Mouse (Mus musculus): ENCODE data around the gene Rbm26.

Gene Rbm26

DNA sequence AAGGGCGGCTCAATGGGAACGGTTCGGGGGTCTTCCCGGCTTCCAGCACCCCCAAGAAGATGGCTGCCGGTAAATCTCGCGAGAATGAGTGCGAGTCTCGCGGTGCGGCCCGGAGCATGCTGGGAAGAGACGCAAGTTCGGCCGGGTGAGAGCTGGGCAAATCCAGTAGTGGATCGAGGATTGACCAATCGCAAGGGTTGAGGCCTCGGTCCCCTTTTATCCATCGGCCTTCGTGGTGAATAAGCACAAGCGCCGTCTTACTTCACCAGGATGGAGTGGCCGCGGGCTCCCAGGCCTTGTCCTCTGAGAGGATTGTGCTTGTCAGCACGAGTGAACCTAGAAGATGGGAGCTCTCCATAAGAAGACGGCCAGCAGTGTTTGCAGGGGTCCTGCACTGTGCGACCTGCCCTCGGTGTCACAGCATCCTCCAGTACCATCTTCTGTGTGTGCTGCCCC lies at the start of gene Rbm26:
TSS of gene Rbm26 (minus strand) at position 90 of the 456 bp plus-strand sequence.
- DNase-seq = peak; percentile 98

DNA sequence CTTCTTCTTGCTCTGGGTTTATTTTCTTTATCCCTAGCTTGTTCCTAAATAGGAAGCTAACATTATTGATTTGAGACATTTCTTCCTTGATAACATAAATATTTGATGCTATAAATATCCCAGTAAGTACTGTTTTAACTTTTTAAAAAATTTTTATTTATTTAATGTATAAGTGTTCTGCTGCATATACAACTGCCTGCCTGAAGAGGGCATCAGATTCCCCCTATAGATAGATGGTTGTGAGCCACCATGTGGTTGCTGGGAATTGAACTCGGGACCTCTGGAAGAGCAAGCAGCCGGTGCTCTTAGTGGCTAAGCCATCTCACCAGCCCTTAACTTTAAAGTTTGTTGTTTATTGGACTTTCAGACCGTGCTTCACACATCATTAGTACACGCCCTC lies 48.7 kb upstream of the Rbm26 start:
- DNase-seq = no peak

DNA sequence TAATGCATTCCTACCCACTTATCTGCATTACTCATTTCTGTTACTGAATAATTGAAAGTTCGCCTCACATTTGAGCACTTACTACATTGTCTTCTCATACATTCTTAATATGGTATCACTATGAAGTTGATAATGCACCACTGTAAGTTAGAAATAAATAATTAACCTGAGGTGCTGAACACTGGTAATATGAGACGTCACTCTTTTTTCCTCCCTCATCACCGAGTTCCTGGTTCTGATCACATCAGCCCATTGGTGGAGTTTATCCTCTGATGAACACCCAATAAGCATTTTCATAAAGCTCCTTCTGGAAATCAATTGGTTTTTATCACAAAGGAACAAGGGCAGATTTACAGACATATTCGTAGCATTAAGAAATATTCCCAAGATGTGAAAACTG lies 45.1 kb upstream of the Rbm26 start:
- DNase-seq = no peak

DNA sequence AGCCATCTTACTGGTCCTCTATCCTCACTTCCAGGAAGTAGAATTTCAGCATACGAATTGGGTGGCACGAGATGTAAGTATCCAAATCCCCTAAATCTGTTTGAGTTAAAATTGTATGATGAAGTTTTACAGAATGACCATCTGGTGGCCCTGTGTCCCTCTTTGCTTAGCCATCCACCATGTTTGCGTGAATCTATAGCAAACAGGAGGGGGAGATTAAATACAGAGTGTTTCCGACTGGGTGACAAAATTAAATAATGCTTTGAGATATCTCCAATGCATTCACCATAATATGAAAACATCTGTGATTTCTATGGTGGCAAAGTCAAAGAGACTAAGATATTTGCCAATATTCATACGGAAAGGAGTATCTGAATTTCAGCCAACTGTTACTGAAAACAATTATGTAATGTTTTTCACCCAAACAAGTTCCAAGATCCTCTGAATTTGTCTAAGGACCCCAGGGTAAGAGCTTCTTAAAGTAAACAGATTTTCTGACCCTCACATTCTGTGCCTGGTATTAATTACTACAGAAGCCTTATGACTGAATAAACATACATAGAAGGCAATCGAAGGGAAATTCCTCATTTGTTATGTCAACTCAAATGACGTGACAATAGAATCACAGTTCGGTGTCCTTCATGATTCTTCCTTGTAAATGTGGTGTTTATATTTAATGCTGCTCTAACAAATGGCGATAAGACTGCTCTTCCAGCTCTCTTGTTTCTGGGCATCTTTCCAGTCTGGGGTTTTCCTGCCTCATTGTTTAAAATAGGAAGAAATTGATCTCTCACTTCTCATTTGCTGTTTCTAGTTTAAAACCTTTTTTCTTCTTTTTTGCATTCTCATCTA lies 42.6 kb upstream of the Rbm26 start:
- DNase-seq = no peak

DNA sequence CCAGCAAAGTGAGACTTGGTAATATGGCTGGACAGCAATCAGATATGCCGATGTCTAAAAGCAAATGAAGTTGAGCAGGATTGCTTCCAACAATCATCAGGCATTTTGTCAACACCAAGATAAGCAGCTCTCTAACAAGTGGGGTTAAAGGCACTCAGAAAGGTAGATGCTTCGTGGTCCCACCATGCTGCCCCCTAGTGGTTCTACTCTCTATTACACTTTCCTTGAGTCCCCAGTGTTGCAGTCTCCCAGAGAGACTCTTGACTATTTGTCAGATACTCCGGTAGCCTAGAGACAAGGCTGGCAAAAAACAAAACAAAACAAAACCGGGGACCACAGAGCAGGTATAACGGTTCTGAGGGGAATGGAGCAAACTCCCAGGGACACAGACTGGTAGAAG lies 21.3 kb upstream of the Rbm26 start:
- DNase-seq = peak; percentile 13

DNA sequence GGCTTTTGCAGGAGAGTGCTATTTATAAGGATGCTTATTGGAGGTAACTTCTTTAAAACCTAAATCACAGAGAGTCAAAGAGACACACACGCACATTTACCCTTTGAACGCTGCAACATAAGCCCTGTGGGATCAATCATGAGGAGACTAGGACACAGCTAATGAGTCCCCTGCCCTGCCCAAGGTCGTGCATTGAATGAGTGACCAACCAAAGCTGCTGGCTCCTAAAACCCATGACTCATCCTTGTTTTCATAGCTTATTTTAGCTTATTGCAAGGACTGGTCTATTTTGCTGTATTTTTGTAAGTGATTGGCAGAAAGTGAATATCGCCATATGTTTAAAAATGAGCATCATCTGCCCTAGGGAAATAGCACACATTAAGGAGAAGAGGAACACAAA lies 17.6 kb upstream of the Rbm26 start:
- no peak for DNase-seq

DNA sequence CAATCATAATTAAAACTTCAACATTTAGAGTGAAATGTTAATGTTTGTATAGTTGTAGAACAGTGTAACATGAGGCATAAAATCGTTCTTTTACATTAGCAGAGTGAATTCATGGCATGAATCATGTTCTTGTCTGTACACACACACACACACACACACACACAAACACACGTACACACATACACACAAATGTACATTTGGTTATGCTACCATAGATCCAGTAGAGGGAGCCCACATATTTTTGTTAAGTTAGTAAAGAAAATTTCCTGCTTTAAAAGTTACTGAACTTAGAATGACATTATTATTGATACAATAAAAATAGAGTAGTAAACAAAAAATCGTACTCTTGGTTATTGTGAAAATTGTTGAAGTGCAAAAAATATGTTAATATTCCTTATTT lies 7.7 kb upstream of the Rbm26 start:
- no peak for DNase-seq

DNA sequence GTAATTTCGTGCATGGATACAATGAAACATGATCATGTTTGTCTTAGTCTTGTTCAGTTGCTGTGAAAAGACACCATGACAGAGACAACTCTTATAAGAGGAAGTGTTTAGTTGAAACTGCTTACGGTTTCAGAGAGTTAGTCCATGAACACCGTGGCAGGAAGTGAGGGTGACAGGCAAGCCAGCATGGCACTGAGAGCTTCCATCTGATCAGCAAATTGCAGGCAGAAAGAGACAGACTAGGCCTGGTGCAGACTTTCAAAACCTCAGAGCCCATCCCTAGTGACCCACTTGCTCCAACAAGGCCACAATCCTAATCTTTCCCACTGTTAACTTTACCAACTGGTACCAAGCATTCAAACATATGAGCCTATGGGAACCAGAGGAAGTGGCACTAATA lies 5.7 kb upstream of the Rbm26 start:
- DNase-seq = no peak

DNA sequence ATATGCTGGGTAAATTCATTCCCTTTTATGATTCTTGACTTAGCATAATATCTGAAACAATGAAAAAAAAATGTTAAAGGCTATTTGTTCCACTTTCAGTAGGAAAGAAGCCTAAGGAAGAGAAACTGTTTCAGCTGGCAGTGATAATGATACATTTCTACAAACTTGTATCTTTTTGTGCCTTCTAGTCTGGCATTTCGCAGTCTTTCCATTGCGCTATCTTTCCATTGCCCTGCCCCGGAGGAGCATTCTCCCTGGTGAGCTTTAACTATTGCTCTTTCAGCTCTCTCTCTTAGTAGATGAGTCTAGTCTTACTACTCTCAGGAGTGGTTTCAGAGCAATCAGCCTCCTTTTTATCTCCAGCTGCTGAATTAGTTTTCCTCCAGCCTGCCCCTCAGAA lies 2.6 kb upstream of the Rbm26 start:
- no peak for DNase-seq

DNA sequence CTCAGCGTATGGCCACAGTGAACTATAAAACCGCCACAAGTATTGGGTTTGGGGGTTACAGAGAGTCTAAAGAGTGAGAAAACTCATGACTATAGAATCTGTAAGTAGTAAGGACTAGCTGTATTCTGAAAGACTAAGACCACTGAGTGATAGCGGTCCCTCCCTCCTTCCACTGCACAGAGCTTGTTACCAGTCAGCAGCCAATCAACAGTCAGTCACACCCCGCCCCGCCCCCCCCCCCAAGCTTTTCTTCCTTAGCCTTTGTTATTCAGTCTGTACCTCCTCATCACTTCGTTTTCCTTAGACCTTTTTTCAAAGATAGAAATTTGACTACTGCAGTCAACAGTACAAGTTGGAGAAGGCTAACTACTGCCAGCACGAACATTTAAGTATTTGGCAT lies 1.9 kb upstream of the Rbm26 start:
- DNase-seq = no peak

DNA sequence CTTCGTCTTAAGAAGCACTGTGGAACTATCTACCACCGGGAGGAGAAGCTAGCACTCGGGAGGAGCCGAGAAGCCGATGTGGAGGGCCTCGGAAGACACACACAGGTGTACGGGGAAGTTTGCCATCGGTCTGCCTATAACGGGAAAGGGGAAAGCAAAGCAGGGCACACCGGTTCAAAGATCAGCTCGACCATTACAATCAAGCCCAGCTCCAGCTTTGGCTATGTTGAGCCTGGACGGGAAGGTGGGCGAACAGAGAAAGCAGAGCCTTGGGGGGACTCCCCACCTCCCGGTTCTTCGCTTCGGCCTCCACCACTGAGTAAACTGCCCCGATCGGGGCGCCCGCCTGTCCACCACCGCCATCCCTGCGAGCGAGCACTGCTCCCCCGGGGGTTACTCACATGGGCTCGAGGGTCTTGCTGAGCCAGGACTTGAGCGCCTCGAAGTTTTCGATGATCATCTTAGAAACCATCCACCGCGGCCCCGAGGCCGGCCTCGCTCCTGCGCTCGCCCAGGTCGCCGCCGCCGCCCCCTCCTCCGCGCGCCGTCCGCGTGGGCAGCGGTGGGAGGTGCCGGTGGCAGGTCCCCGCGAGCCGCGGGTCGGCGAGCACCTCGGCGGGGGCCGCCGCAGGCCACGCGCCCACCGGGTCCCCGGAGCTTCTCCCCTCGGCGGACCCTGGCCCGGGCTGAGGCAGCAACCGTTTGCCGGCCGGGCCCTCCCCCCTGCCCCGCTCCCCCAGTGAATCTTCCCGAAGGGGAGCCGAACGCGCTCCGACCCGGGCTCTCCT lies 552 bp downstream of the Rbm26 start:
- DNase-seq = peak; percentile 64

DNA sequence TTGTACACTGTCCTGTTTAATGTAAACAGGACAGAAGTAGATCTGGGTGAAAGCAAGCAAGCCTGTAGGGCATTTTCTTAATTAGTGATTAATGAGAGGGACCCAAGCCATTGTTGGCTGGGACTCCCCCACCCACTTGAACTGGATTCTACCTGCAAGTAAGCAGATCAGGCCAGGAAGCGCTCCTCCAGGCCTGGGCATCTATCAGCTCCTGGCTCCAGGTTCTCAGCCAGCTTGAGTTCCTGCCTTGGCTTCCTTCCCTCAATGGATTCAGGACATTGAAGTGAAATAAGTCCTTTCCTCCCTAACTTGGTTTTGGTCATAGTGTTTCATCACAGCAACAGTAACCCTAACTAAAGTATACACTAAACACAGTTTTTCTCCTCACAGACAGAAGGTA lies 9.9 kb downstream of the Rbm26 start:
- no peak for DNase-seq

DNA sequence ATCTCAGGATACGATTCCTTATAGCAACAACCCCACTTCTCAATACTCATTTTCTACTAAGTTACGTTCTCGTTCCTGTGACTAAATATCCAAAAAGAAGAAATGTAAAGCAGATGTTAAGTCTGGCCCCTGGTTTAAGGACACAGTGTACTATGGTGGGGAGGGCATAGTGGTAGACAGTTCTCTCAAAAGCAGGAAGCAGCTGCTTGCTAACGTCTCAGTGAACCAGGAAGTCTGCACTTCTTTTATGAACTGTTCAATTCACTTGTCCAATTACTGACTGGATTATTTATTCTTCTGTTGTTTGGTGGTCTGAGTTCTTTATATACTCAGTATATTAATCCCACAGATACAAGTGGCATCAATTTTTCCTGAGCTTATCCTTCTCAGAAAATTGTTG lies 12.3 kb downstream of the Rbm26 start:
- DNase-seq = no peak

DNA sequence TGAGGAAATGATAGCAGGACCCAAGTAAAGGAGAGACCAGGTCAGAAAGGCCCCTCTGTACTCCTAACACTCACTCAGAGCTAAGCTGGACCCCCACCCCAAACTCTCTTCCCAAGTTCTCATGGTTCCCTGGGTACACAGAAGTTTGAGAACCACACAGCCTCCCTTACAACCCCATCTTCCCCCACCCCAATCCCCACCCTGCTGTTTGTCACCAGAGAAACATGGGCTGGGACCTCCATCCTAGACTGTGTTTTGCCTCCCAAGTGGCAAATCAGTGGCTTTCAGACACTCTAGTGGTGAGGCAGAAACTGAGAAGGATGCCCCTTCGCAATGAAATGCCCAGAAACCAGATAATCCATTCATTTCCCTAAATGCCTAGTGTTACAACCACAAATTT lies 15.8 kb downstream of the Rbm26 start:
- no peak for DNase-seq

DNA sequence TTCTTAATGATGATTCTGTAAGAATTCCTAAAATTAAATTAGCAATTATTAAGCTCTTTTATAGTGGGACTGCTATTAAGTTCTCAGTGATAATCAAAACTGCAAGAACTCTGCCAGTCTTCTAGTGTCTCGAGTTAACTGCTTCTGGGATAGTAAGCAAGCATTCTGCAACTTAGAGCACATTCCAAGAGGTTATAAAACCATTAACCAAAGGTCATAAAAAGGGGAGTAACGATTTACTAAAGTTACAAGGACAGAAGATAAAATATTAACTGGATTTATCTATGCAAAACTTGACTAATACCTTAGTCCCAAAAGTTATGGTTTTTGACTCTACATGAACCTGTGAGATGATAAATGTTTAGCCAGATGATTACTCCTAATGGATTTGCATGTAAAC lies 18.6 kb downstream of the Rbm26 start:
- no peak for DNase-seq

DNA sequence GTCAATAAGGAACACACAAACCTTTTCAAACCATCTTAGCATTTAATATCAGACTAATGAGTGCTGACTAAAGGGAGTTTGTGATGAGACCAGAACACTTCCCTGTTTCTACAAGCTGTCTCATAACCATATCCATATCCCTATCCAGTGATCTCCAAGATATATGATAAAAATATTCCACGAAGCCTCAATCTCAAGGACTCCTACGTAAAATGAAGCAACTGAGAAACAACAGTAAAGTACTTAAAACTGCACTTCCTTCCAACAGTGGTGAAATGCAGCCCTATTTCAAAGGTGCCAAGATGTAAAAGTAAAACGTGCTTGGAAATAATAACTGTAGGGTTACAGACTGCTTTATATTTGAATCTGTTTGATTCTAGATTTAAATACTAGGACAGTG lies 43.1 kb downstream of the Rbm26 start:
- no peak for DNase-seq

DNA sequence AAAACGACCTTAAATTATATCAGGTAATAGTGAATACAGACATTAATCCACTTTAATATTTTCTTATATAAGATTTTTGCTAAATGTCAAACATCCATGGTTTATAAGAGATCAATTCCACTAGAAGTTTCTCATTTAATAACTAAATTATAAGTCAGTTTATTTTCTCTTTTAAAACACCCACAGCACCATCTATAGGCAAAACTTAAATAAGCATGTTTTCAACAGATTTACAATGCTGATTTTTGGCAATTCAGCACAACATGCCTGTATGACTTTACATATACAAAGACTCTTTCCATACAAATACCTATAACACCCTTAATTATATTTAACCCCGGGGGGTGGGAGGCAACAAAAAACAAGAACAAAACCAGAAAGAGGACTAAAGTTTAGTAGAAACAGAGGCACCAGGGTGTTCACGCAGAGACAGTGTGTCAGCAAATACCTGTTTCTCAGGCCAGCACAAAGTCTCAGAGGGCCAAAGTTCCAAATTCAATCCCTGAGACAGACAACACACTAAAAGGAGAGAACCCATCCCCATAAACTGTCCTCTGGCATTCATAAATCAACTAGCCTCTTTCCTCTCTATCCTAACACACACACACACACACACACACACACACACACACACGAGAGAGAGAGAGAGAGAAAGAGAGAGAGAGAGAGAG lies 49.3 kb downstream of the Rbm26 start:
- DNase-seq = no peak

DNA sequence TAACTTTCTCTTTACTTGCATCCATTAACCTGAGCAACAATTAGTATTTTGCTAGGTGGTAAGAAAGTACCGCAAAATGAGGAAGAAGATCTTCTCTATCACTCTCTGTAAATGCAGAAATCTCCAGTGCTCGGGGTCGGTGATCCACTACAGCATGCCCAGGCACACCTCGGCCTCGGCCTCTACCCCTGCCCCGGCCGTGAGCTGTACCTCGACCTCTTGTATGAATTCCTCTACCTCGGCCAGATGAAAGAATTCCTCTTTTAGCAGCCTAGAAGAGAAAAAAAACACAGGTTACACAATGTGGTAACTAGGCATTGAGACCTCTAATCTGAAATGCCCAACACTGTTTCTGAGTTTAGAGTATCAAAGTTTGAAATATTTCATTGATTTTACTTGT lies 52.6 kb downstream of the Rbm26 start:
- peak; percentile 46 for DNase-seq

DNA sequence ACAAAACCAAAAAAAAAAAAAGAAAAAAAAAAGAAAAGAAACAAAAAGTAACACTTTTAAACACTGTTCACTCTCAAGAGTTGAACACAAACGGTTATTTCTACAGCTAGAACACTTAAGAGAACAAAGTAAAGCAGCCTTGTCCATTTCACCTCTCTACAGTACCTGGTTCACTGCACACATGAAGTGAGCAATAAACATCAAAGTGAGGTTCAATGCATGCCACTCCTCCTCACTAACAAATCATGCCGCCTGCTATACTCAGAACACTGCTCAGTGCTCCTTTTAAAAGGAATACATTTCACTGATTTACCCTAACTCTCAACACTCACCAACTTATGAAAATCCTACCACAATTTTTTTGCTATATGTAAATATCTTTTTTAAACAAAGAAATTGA lies 61.7 kb downstream of the Rbm26 start:
- no peak for DNase-seq

DNA sequence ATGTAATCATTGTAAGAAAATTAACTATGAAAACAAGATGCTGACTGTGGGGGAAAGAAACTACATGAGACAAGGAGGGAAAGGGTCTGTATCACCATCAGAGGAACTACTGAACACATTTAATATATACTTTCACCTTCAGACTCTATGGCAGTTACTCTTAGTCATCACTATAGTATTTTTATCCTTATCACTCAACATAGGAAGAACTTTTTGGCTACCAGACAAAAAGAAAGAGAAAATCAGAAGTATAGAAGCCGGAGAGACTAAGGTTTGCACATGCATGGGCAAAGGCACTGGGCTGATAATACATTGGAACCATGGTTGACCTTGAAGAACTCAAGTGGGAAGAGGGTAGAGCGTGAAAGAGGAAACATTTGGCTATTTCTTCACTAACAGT lies 70.9 kb downstream of the Rbm26 start:
- no peak for DNase-seq

DNA sequence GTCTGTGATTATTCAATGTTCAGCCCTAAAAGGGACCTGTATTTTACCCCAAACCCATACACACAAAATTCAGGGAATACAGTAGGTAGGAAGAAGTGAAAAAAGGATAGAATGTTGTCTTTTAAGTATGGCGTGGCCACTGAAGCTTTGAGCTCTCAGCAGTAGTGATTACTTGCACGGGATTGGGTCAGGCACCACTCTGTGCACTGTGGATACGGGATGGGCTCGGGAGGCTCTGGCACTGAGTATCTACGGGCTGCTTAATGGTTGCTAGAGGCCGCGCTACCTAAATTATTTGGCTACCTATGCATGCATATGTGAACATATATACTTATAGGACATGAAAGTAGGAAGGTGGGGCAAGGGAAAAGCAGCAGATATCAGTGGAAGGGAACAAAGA lies 78.3 kb downstream of the Rbm26 start:
- DNase-seq = no peak

DNA sequence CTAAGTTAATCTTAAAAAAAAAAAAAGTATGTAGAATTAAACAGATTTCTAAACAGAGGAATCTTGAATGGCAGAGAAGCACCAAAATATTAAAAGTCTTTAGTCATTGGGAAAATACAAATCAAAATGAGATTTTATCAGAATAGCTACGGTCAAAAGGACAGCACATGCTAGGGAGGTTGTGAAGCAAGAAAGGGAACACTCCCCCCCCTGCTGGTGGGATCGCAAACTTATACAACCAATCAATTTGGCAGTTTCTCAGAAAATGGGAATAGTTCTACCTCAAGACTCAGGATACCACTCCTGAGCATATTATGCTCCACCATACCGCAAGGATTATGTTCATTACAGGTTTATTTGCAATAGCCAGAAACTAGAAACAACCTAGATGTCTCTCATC lies 80.9 kb downstream of the Rbm26 start:
- no peak for DNase-seq

DNA sequence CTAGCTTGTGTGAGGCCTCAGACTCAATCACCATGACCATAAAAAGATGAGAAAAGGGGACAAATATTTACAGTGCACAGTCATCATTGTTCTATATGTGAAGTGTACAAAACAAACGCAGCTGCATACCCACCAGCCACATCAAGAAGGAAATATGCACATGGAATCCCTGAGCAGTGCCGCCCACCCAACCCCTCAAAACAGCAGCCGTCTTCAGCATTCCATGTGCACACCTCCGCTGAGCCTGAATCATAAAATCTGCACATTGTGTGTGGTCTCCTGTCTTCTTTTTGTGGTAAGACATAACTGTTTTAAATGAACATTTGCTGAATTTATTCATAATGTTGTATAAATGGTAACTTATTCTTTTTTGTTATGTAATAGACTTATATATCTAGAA lies 90.1 kb downstream of the Rbm26 start:
- DNase-seq = no peak
